Mouse (Mus musculus) embryonic stem cell, embryonic (primary cell): ENCODE results near the gene Neurog1.

ENCODE experiments used
- CTCF ChIA-PET, 4 experiments: fragments of 300-600 bp in 2 of 4; fragments of 350-600 bp in 2 of 4; sonication (Branson Sonifier 250); formaldehyde crosslinking; loops; one replicate each; lab custom pipeline; 2022; ENCODE audit warnings: inconsistent platforms in 2 of 4; lab: Charles Lee
- POLR2A ChIA-PET, 4 experiments: fragments of 300-600 bp in 2 of 4; fragments of 350-600 bp in 2 of 4; sonication (Branson Sonifier 250); formaldehyde crosslinking; loops; one replicate each; lab custom pipeline; 2022; ENCODE audit warnings: antibody characterized with exemption in 4 of 4, inconsistent platforms in 1 of 4; lab: Charles Lee

Gene Neurog1

GRCm38 (mm10) chr13:56266435-56266834, 14.5 kb upstream of the Neurog1 start:
- ChIA-PET CTCF (interaction anchor here (0.6 to 4.9 kb wide), 70 partner anchors 8 to 1658 kb away, joined by 3 to 88 read pairs (median 4); partner anchors contain the start of gene Neurog1 (in 1 of the 4)), POLR2A (interaction anchor here in 3 of 4 experiments (0.6 to 1.4 kb wide), 9 partner anchors 14 to 487 kb away, joined by 3 to 5 read pairs (median 3); no protein-coding TSS in a partner anchor)

GRCm38 (mm10) chr13:56265661-56266060, 13.7 kb upstream of the Neurog1 start:
- ChIA-PET POLR2A (interaction anchor here in 3 of 4 experiments (0.6 to 1.4 kb wide), 7 partner anchors 14 to 185 kb away, joined by 3 to 5 read pairs (median 3); no protein-coding TSS in a partner anchor), CTCF (interaction anchor here (0.6 to 4.9 kb wide), 51 partner anchors 8 to 1657 kb away, joined by 3 to 88 read pairs (median 4); partner anchors contain the start of gene Neurog1 (in 1 of the 4))

- CTCF ChIA-PET = interaction anchor here in 3 of 4 experiments (0.6 to 1.6 kb wide), 5 partner anchors 17 to 503 kb away, joined by 3 to 9 read pairs (median 4); no protein-coding TSS in a partner anchor
These were observed 10.3 kb upstream of the Neurog1 start for GRCm38 (mm10) chr13:56262269-56262668.

GRCm38 (mm10) chr13:56260344-56260780, 8.4 kb upstream of the Neurog1 start:
- POLR2A ChIA-PET = interaction anchor here (0.5 to 2.1 kb wide), 17 partner anchors 11 to 604 kb away, joined by 3 to 13 read pairs (median 5); no protein-coding TSS in a partner anchor
- CTCF ChIA-PET = interaction anchor here (0.6 to 1.6 kb wide), 14 partner anchors 11 to 213 kb away, joined by 3 to 8 read pairs (median 4); no protein-coding TSS in a partner anchor

More at GRCm38 (mm10) chr13:56262269-56262668, 10.3 kb upstream of the Neurog1 start:
- POLR2A ChIA-PET = no interaction called here

- ChIA-PET CTCF (interaction anchor here (0.6 to 1.6 kb wide), 14 partner anchors 8 to 213 kb away, joined by 3 to 8 read pairs (median 4); no protein-coding TSS in a partner anchor), POLR2A (interaction anchor here (0.6 to 2.1 kb wide), 16 partner anchors 10 to 604 kb away, joined by 3 to 13 read pairs (median 5); no protein-coding TSS in a partner anchor)
These were observed 7.9 kb upstream of the Neurog1 start for GRCm38 (mm10) chr13:56259926-56260250.

GRCm38 (mm10) chr13:56259021-56259925, 7.3 kb upstream of the Neurog1 start:
- ChIA-PET CTCF (interaction anchor here (0.6 to 1.6 kb wide), 10 partner anchors 8 to 214 kb away, joined by 3 to 8 read pairs (median 4); no protein-coding TSS in a partner anchor), POLR2A (interaction anchor here (0.6 to 2.1 kb wide), 17 partner anchors 9 to 603 kb away, joined by 3 to 13 read pairs (median 5); no protein-coding TSS in a partner anchor)

- POLR2A ChIA-PET = interaction anchor here in 2 of 4 experiments (0.9 to 2.0 kb wide), 2 partner anchors 37 to 430 kb away, joined by 3 to 11 read pairs; no protein-coding TSS in a partner anchor
- CTCF ChIA-PET = interaction anchor here in 1 of 4 experiments (0.7 kb wide), 1 partner anchor 295 kb away, joined by 3 read pairs; no protein-coding TSS in a partner anchor
These were observed 6.4 kb upstream of the Neurog1 start for GRCm38 (mm10) chr13:56258196-56259020.

GRCm38 (mm10) chr13:56257469-56258153, 5.6 kb upstream of the Neurog1 start:
- ChIA-PET POLR2A (interaction anchor here in 3 of 4 experiments (0.6 to 0.9 kb wide), 4 partner anchors 36 to 227 kb away, joined by 3 to 5 read pairs (median 4); no protein-coding TSS in a partner anchor), CTCF (interaction anchor here in 2 of 4 experiments (0.6 to 0.7 kb wide), 3 partner anchors 8 to 294 kb away, joined by 3 to 4 read pairs (median 3); no protein-coding TSS in a partner anchor)

- ChIA-PET POLR2A (interaction anchor here in 2 of 4 experiments (0.6 to 0.8 kb wide), 3 partner anchors 58 to 228 kb away, joined by 3 to 5 read pairs (median 4); no protein-coding TSS in a partner anchor), CTCF (interaction anchor here in 2 of 4 experiments (0.6 kb wide), 2 partner anchors 9 to 66 kb away, joined by 3 to 4 read pairs; no protein-coding TSS in a partner anchor)
These were observed 4.8 kb upstream of the Neurog1 start for GRCm38 (mm10) chr13:56256716-56257299.

- ChIA-PET CTCF (interaction anchor here (0.6 to 2.0 kb wide), 12 partner anchors 12 to 180 kb away, joined by 3 to 10 read pairs (median 4); no protein-coding TSS in a partner anchor), POLR2A (interaction anchor here (0.5 to 1.9 kb wide), 11 partner anchors 11 to 425 kb away, joined by 3 to 6 read pairs (median 4); no protein-coding TSS in a partner anchor)
These were observed 1.4 kb upstream of the Neurog1 start for GRCm38 (mm10) chr13:56253379-56253778.

GRCm38 (mm10) chr13:56252783-56253182, 820 bp upstream of the Neurog1 start:
- ChIA-PET CTCF (interaction anchor here (0.5 to 1.8 kb wide), 14 partner anchors 14 to 508 kb away, joined by 3 to 8 read pairs (median 4); no protein-coding TSS in a partner anchor), POLR2A (interaction anchor here in 3 of 4 experiments (0.5 to 1.9 kb wide), 7 partner anchors 17 to 424 kb away, joined by 4 to 6 read pairs (median 4); no protein-coding TSS in a partner anchor)

GRCm38 (mm10) chr13:56251176-56251923, 613 bp downstream of the Neurog1 start:
- ChIA-PET POLR2A (interaction anchor here in 2 of 4 experiments (0.7 to 1.7 kb wide), 2 partner anchors 60 to 130 kb away, joined by 3 to 4 read pairs; no protein-coding TSS in a partner anchor), CTCF (interaction anchor here in 2 of 4 experiments (0.6 to 2.0 kb wide), 5 partner anchors 15 to 281 kb away, joined by 3 to 8 read pairs (median 4); no protein-coding TSS in a partner anchor)

GRCm38 (mm10) chr13:56250551-56251161, 1.3 kb downstream of the Neurog1 start:
- ChIA-PET CTCF (interaction anchor here in 2 of 4 experiments (0.9 to 2.0 kb wide), 4 partner anchors 14 to 183 kb away, joined by 3 to 8 read pairs (median 4); no protein-coding TSS in a partner anchor), POLR2A (interaction anchor here in 3 of 4 experiments (0.7 to 1.8 kb wide), 5 partner anchors 10 to 130 kb away, joined by 3 to 6 read pairs (median 4); no protein-coding TSS in a partner anchor)

GRCm38 (mm10) chr13:56249593-56250341, 2.2 kb downstream of the Neurog1 start:
- CTCF ChIA-PET = interaction anchor here in 2 of 4 experiments (0.9 to 2.0 kb wide), 6 partner anchors 10 to 184 kb away, joined by 3 to 8 read pairs (median 4); no protein-coding TSS in a partner anchor
- POLR2A ChIA-PET = interaction anchor here in 3 of 4 experiments (0.6 to 1.8 kb wide), 7 partner anchors 11 to 115 kb away, joined by 3 to 6 read pairs (median 4); no protein-coding TSS in a partner anchor
